23 mouse cellular contexts compared by ENCODE assay signal in the genomic region with DNA sequence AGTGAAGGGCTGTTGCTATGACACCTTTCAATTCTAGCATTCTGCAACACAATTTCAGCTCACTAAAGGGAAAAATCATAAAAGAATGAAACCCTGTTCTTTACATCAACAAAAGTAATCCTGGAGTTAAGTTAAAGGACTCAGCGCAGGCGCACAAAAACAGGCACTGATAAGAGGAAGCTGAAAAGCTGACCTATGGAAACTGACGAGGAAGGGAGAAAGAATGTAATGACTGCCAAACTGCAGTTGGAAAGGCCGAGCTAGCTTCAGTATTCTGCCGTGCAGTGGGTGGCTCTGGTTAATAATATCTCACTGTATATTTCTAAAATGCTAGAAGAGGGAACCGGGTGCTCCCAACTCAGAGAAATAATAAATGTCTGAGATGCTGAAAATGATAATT. TPM values are rescaled to one million over a fixed set of nuclear protein-coding genes. Genes with fewer than 3 reads are reported as not detected.
DNase-seq lines count a peak whose midpoint lies in the region; ATAC-seq and TF ChIP-seq lines count a peak whose summit lies in the region.
"Had no signal": no experiment of that assay in that cellular context is flagged by ENCODE, and none has a peak within 500 bp of the region (broad histone marks: within the 10 kb centered on the region; RNA-seq: fewer than 3 reads in every experiment).

No protein-coding gene starts in this region.

- no peak overlapping the region; a peak in 1 of 4 replicates for H3K4me3 ChIP-seq in heart, embryonic 14.5 days (ENCODE audit: control insufficient read depth in 1 of 2, insufficient read depth in 1 of 2, low read depth in 1 of 2, low read length in 2 of 2)
- H3K4me3 ChIP-seq in heart, adult 2 months: no peak overlapping the region
- no peak overlapping the region for H3K4me3 ChIP-seq in layer of hippocampus, adult 2 months
- H3K4me3 ChIP-seq: embryonic facial prominence, embryonic 10.5 days; erythroblast, embryonic 14.5 days; forebrain, embryonic 10.5 days; heart, embryonic 10.5 days; hindbrain, embryonic 12.5 days had no signal

- no peaks in the 10 kb centered on the region for H3K36me3 ChIP-seq in heart, embryonic 14.5 days (ENCODE audit: control insufficient read depth, insufficient read depth, low read length)
- H3K36me3 ChIP-seq in heart, adult 2 months (ENCODE audit: control insufficient read depth, insufficient read depth, low read length): no peaks in the 10 kb centered on the region
- H3K36me3 ChIP-seq: embryonic facial prominence, embryonic 10.5 days; forebrain, embryonic 10.5 days; heart, embryonic 10.5 days; hindbrain, embryonic 12.5 days had no signal

- H3K4me1 ChIP-seq in heart, embryonic 14.5 days (ENCODE audit: control insufficient read depth in 2 of 2, insufficient read depth in 2 of 2, low read length in 2 of 2): peaks cover 7 to 10% of the 10 kb centered on the region in 2 experiments; a peak in 3 of 4 replicates
- no peaks in the 10 kb centered on the region for H3K4me1 ChIP-seq in heart, adult 2 months (ENCODE audit: control insufficient read depth, insufficient read depth, low read length)
- H3K4me1 ChIP-seq: hindbrain, embryonic 12.5 days had no signal

- no peak for DNase-seq in heart, adult 2 months
- no peak for DNase-seq in layer of hippocampus, adult 2 months (ENCODE audit: low spot score in 2 of 2)
- no peak for DNase-seq in layer of hippocampus, postnatal 10 days (ENCODE audit: low spot score in 2 of 2)
- DNase-seq in brain, adult 2 months (ENCODE audit: low read depth, low spot score): peak; percentile 27
- no peak for DNase-seq in urinary bladder, postnatal 36 days (ENCODE audit: low spot score in 2 of 2)
- DNase-seq: adrenal gland, postnatal 10 days; cerebellum, adult 2 months; cerebellum, postnatal 10 days; gastrocnemius, postnatal 14 days; heart, postnatal 36 days had no signal

- no peak for TF ChIP-seq CTCF in heart, adult 2 months (IDR thresholded peaks at IDR 0.05)
- no peak for TF ChIP-seq CTCF in layer of hippocampus, adult 2 months (conservative IDR thresholded peaks at IDR 0.05)

- TF ChIP-seq POLR2A in heart, adult 2 months (IDR thresholded peaks at IDR 0.05; ENCODE audit: insufficient read depth, low read depth, low read length): no peak

- intact Hi-C loops in heart, adult 2 months (cut with DNase I): no loop called here

- no peaks in the 10 kb centered on the region for H3K79me2 ChIP-seq in heart, adult 2 months (replicated peaks; ENCODE audit: control insufficient read depth, insufficient read depth, low read length)

- ATAC-seq in heart, embryonic 14.5 days (ENCODE audit: insufficient number of reproducible peaks, insufficient read depth, low FRiP score, low read depth): no peak
- peak; percentile 58 for ATAC-seq in megakaryocyte progenitor cell, adult 5-6 weeks (replicated peaks; ENCODE audit: poor library complexity)
- no peak for ATAC-seq in erythroblast, adult 5-6 weeks (replicated peaks; ENCODE audit: low FRiP score, poor library complexity, severe bottlenecking)
- ATAC-seq: forebrain, embryonic 14.5 days; hindbrain, embryonic 16.5 days; inflammation-experienced regulatory T-cells, adult 6 months had no signal

- H3K27ac ChIP-seq in heart, embryonic 14.5 days (replicated peaks in 1 of 2; ENCODE audit: control insufficient read depth in 1 of 2, insufficient read depth in 1 of 2, low read depth in 2 of 2, low read length in 2 of 2): peak overlapping the region in 1 of 2 experiments; percentile 24; a peak in 2 of 4 replicates
- no peak overlapping the region for H3K27ac ChIP-seq in heart, adult 2 months
- H3K27ac ChIP-seq in layer of hippocampus, adult 2 months: peak overlapping the region; percentile 61
- H3K27ac ChIP-seq: embryonic facial prominence, embryonic 10.5 days; forebrain, embryonic 10.5 days; heart, embryonic 10.5 days; hindbrain, embryonic 12.5 days had no signal

- 0 out of 2 replicates have a peak overlapping the region, but pooled peaks have one; percentile 4 for H3K4me2 ChIP-seq in heart, embryonic 14.5 days (ENCODE audit: low read length)
- H3K4me2 ChIP-seq: hindbrain, embryonic 12.5 days had no signal

- no peak overlapping the region for H3K9ac ChIP-seq in heart, embryonic 14.5 days (ENCODE audit: low read length)
- H3K9ac ChIP-seq in heart, adult 2 months (ENCODE audit: low read depth, low read length): no peak overlapping the region
- H3K9ac ChIP-seq: hindbrain, embryonic 12.5 days had no signal

- no peak for TF ChIP-seq EP300 in heart, adult 2 months (IDR thresholded peaks at IDR 0.05; ENCODE audit: insufficient read depth, low read depth, low read length)

- H3K27me3 ChIP-seq in heart, embryonic 14.5 days (ENCODE audit: control insufficient read depth, insufficient read depth, low read length): no peaks in the 10 kb centered on the region
- H3K27me3 ChIP-seq in heart, adult 2 months (ENCODE audit: control insufficient read depth, insufficient read depth, low read length): no peaks in the 10 kb centered on the region
- H3K27me3 ChIP-seq: hindbrain, embryonic 12.5 days had no signal

- 13% methylated on average over 6 of the region's 6 CpGs for WGBS in heart, embryonic 14.5 days
- 24% methylated on average over 6 of the region's 6 CpGs for WGBS in heart, adult 2 months

- no peaks in the 10 kb centered on the region; the same call in 1 of the 2 replicates for H3K9me3 ChIP-seq in heart, embryonic 14.5 days (ENCODE audit: control insufficient read depth, low read length)
- H3K9me3 ChIP-seq: embryonic facial prominence, embryonic 10.5 days; heart, embryonic 10.5 days; hindbrain, embryonic 12.5 days had no signal

RNA-seq across cellular contexts. Expression of a gene that starts 10.2 kb away (rescaled TPM):
- polyA plus RNA-seq in heart, embryonic 14.5 days (2014; fragmentation: Nextera tagmentation; extraction: Ambion mirVana): 0.67 and 0.74 TPM in 2 replicates
- under 1 TPM; 0.23 to 0.48 TPM for total RNA-seq in heart, adult 2 months (2021)
- 0.25 TPM in 1 of 2 replicates, not detected in the other for polyA plus RNA-seq in heart, adult 2 months (2012; rRNA removed)
- under 1 TPM; 0.44 to 0.56 TPM for total RNA-seq in layer of hippocampus, adult 2 months (2021)
- total RNA-seq in layer of hippocampus, postnatal 10 days (2021): not detected
- total RNA-seq in megakaryocyte progenitor cell, adult 5-6 weeks (2015): 3.4 and 3.8 TPM in 2 replicates
- 2.6 and 3.5 TPM in 2 replicates for total RNA-seq in megakaryocyte progenitor cell, adult 5-6 weeks (2017)
- not detected in 2 replicates for total RNA-seq in erythroblast, adult 5-6 weeks (2015; ENCODE audit: low replicate concordance)
- total RNA-seq in erythroblast, adult 5-6 weeks (2017; ENCODE audit: low replicate concordance): 0.84 and 0.85 TPM in 2 replicates
- total RNA-seq: heart, postnatal 36 days; MEL had no signal
- polyA plus RNA-seq: C2C12; erythroblast, embryonic 14.5 days had no signal

RNA-seq across cellular contexts. Expression of a gene that starts 41.7 kb away (rescaled TPM):
- polyA plus RNA-seq in heart, embryonic 14.5 days (2014; fragmentation: Nextera tagmentation; extraction: Ambion mirVana): 1.6 and 1.8 TPM in 2 replicates
- total RNA-seq in heart, adult 2 months (2021): under 1 TPM; 0.75 to 0.97 TPM
- polyA plus RNA-seq in heart, adult 2 months (2012; rRNA removed): 0.51 and 1.3 TPM in 2 replicates
- total RNA-seq in layer of hippocampus, adult 2 months (2021): 1 to 10 TPM; 3.9 to 4.7 TPM
- total RNA-seq in layer of hippocampus, postnatal 10 days (2021): 1 to 10 TPM; 2.1 to 2.2 TPM
- total RNA-seq in megakaryocyte progenitor cell, adult 5-6 weeks (2015): not detected in 2 replicates
- not detected in 2 replicates for total RNA-seq in megakaryocyte progenitor cell, adult 5-6 weeks (2017)
- total RNA-seq in erythroblast, adult 5-6 weeks (2015; ENCODE audit: low replicate concordance): 0.38 TPM in 1 of 2 replicates, not detected in the other
- total RNA-seq in erythroblast, adult 5-6 weeks (2017; ENCODE audit: low replicate concordance): not detected in 2 replicates
- total RNA-seq: MEL had no signal
- polyA plus RNA-seq: erythroblast, embryonic 14.5 days; inflammation-experienced regulatory T-cells, adult 6 months had no signal
